Mouse (Mus musculus) limb, embryonic 14.5 days (tissue): ENCODE measurements at regions not wholly inside any gene's neighbourhood (a gene's known extent, or its start where the extent isn't known, plus 50 kb on each side); places are given as distances from the start of the nearest gene placed in this dataset.

Source experiments
- ATAC-seq: fragments of 200-750 bp; cut with Nextera tagmentation; 2 replicates; pipeline ENCODE4 v1.8.0; 2017; ENCODE audit warnings: low read depth, moderate number of reproducible peaks, moderate TSS enrichment; ENCODE audit not compliant: low FRiP score
- DNase-seq: peaks from one replicate; pipeline ENCODE4 v3.0.0-alpha.2; 2015; ENCODE audit warnings: low spot score
- H3K27ac ChIP-seq: fragments of 300-500 bp; sonication (generic); replicated peaks from 2 replicates; pipeline ENCODE4 v1.5.1; 2014; ENCODE audit warnings: low read depth, mild to moderate bottlenecking, low read length, moderate library complexity, mixed read lengths
- H3K27me3 ChIP-seq: fragments of 300-500 bp; sonication (generic); 2 replicates; pipeline ENCODE4 v1.6.1; 2014; ENCODE audit warnings: low read length, mixed read lengths; ENCODE audit not compliant: control insufficient read depth, insufficient read depth
- H3K36me3 ChIP-seq: fragments of 300-500 bp; sonication (generic); 2 replicates; pipeline ENCODE4 v1.6.1; 2014; ENCODE audit warnings: mild to moderate bottlenecking, low read length, moderate library complexity, mixed read lengths; ENCODE audit not compliant: control insufficient read depth, insufficient read depth
- H3K4me1 ChIP-seq: fragments of 300-500 bp; sonication (generic); 2 replicates; pipeline ENCODE4 v1.6.1; 2014; ENCODE audit warnings: antibody characterized with exemption, low read length, mixed read lengths; ENCODE audit not compliant: control insufficient read depth, insufficient read depth
- H3K4me2 ChIP-seq: fragments of 300-500 bp; sonication (generic); replicated peaks from 2 replicates; pipeline ENCODE4 v1.6.1; 2014; ENCODE audit warnings: low read depth, mild to moderate bottlenecking, low read length, moderate library complexity; ENCODE audit not compliant: severe bottlenecking
- H3K4me3 ChIP-seq: fragments of 300-500 bp; sonication (generic); replicated peaks from 2 replicates; pipeline ENCODE4 v1.5.1; 2014; ENCODE audit warnings: low read length
- H3K9ac ChIP-seq: fragments of 300-500 bp; sonication (generic); 2 replicates; pipeline ENCODE4 v1.6.1; 2014; ENCODE audit warnings: mild to moderate bottlenecking, low read depth, low read length, moderate library complexity; ENCODE audit not compliant: severe bottlenecking
- H3K9me3 ChIP-seq: fragments of 300-500 bp; sonication (generic); 2 replicates; pipeline ENCODE4 v1.6.1; 2016; ENCODE audit warnings: low read length; ENCODE audit not compliant: control insufficient read depth
- POLR2A ChIP-seq: fragments of 200-500 bp; IDR thresholded peaks from 2 replicates; pipeline ENCODE4 v1.8.0; 2012; ENCODE audit warnings: inconsistent platforms, mild to moderate bottlenecking, moderate library complexity, borderline replicate concordance; ENCODE audit not compliant: insufficient read depth, insufficient read length; ENCODE audit errors: extremely low read depth
- WGBS: fragments of 180-500 bp; shearing (Covaris S2); extraction: QIAGEN DNeasy Blood & Tissue Kit; methylation state at CpG from one replicate; pipeline ENCODE4 v1.1.7; 2014; 5-methylcytosine and 5-hydroxymethylcytosine counted together

DNA sequence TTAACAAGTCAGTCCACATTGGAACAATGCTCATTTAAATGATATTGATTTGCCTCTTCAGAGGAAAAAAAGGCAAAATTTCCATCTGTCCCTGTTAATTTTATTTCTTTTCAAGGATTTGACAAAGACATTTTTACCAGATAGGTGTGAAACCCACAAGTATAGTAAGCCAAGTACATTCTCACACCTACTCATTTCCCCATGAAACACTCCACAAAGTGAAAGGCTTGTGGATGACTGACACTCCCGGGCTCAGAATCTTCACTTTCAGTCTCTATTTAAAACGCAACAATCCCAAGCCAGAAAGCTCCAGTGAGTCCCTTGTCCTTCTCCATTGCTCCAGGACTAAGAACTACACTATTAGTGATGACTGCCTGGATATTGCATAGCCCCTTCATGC lies 367.8 kb upstream of the 2610001J05Rik start:
- no peak overlapping the region for H3K4me2 ChIP-seq
- H3K36me3 ChIP-seq, result no peaks in the 10 kb centered on the region
- no peaks in the 10 kb centered on the region for H3K9me3 ChIP-seq
- 75% methylated on average over 2 of the region's 2 CpGs for WGBS
- H3K27me3 ChIP-seq, result no peaks in the 10 kb centered on the region
- H3K27ac ChIP-seq, result no peak overlapping the region
- TF ChIP-seq POLR2A, result no peak
- ATAC-seq, result no peak
- H3K9ac ChIP-seq, result no peak overlapping the region
- no peak overlapping the region for H3K4me3 ChIP-seq
- no peak for DNase-seq
- no peaks in the 10 kb centered on the region for H3K4me1 ChIP-seq

GRCm38 (mm10) chr6:14230823-14231222 lies 359.5 kb upstream of the 2610001J05Rik start:
- Histone ChIP-seq H3K27me3 (no peaks in the 10 kb centered on the region), H3K4me1 (no peaks in the 10 kb centered on the region), H3K9me3 (no peaks in the 10 kb centered on the region), H3K36me3 (no peaks in the 10 kb centered on the region), H3K4me3 (no peak overlapping the region), H3K9ac (no peak overlapping the region), H3K4me2 (no peak overlapping the region), H3K27ac (no peak overlapping the region)
- DNase-seq (no peak), ATAC-seq (no peak)
- TF ChIP-seq POLR2A, result no peak
- WGBS, result 94% methylated on average over 2 of the region's 2 CpGs

DNA sequence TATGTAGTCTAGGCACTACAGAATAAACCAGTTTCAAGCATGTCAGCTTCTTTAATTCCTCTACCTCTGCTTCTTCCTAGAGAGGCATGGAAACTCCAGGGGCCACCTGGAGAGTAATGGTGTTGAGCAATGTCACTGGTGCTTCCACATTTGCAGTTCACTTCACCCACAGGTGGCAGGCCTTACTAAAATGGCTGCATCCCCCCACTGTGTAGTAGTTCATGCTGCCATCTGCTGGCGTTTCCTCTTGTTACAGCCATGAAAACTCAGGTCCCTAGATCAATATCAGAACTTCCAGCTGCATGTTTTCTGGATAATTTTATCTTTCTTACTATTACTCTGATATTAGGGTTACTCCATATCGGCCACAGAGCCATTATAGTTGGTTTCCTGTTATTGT lies 336.2 kb upstream of the 2610001J05Rik start:
- Histone ChIP-seq H3K4me2 (no peak overlapping the region), H3K9ac (no peak overlapping the region), H3K27me3 (no peaks in the 10 kb centered on the region), H3K4me3 (no peak overlapping the region), H3K9me3 (no peaks in the 10 kb centered on the region), H3K4me1 (no peaks in the 10 kb centered on the region), H3K36me3 (no peaks in the 10 kb centered on the region), H3K27ac (no peak overlapping the region)
- peak; percentile 57 for DNase-seq
- no peak for ATAC-seq
- no peak for TF ChIP-seq POLR2A
- WGBS, result 16% methylated on average over 2 of the region's 2 CpGs

DNA sequence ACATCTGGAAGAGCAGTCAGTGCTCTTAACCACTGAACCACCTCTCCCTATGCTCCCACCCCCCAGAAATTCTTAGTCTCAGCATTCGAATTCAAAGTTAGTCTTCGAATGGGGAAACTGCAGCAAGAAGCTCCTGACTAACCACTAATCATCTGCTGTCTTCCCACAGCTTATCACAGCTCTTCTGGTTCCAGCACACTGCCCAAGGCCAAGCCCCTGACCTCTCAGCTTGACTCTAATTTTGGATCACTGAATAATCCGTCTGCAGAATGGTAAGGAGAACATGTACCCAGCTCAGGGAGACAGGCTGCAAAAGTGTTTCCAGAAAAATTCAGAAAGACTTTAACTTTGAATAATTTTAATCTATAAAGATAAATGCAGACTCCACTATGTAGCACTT lies 325.8 kb upstream of the 2610001J05Rik start:
- Histone ChIP-seq H3K4me2 (no peak overlapping the region), H3K36me3 (no peaks in the 10 kb centered on the region), H3K27ac (no peak overlapping the region), H3K27me3 (no peaks in the 10 kb centered on the region), H3K9me3 (no peaks in the 10 kb centered on the region), H3K4me1 (no peaks in the 10 kb centered on the region), H3K4me3 (no peak overlapping the region), H3K9ac (no peak overlapping the region)
- WGBS, result 66% methylated on average over 3 of the region's 3 CpGs
- DNase-seq (no peak), ATAC-seq (no peak)
- no peak for TF ChIP-seq POLR2A

GRCm38 (mm10) chr6:14195351-14195750 lies 324.0 kb upstream of the 2610001J05Rik start:
- TF ChIP-seq POLR2A, result no peak
- no peaks in the 10 kb centered on the region for H3K9me3 ChIP-seq

More at GRCm38 (mm10) chr6:14195351-14195750, 324.0 kb upstream of the 2610001J05Rik start:
- DNase-seq (no peak), ATAC-seq (no peak)
- Histone ChIP-seq H3K36me3 (no peaks in the 10 kb centered on the region), H3K4me1 (no peaks in the 10 kb centered on the region), H3K27me3 (no peaks in the 10 kb centered on the region), H3K4me2 (no peak overlapping the region), H3K4me3 (no peak overlapping the region), H3K27ac (no peak overlapping the region), H3K9ac (no peak overlapping the region)
- 82% methylated on average over 5 of the region's 5 CpGs for WGBS
